Mouse (Mus musculus): ENCODE measurements around the gene Cebpg. TPM values are rescaled to one million over a fixed set of nuclear protein-coding genes. Genes with fewer than 3 reads are reported as not detected.

The Cebpg gene
- 36.3 and 37.4 TPM in 2 replicates for polyA plus RNA-seq (2014; fragmentation: Nextera tagmentation; extraction: Ambion mirVana)

DNA sequence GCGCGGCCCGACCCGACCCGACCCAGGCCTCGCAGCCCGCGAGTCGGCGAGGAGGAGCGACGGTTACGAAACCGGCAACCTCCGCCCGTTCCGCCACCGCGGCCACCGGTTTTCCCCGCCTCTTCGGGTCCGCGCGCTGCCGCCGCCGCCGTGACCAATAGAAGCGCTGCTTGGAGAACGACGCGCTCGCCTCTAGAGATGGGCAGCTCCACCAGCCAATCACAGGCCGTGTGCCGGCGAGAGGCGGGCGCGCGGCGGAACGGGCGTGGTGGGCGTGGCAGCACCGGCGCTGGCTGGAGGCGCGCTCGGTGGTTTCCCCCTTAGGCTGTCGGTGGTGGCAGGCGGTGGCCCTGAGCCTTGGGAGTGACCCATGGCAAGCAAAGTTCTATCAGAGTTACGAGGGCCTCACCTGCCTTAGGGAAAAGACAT, at the start of gene Cebpg:
TSS of gene Cebpg (minus strand) at position 138 of the 429 bp plus-strand sequence.
- under 1% methylated on average over 47 of the region's 53 CpGs for WGBS
- Histone ChIP-seq H3K4me3 (ENCODE audit: low read depth, low read length) (peak within 1 kb of the TSS; percentile 89), H3K4me1 (ENCODE audit: control insufficient read depth, insufficient read depth, low read length) (0 out of 2 replicates have a peak, but pooled peaks cover 2% of the 10 kb centered on the region), H3K4me2 (ENCODE audit: low read depth, low read length) (peak within 1 kb of the TSS; percentile 60), H3K27ac (replicated peaks; ENCODE audit: low read depth, low read length) (peak within 1 kb of the TSS; percentile 72), H3K9me3 (replicated peaks; ENCODE audit: control insufficient read depth, low read length) (no peaks in the 10 kb centered on the region), H3K9ac (replicated peaks; ENCODE audit: low read length) (peak within 1 kb of the TSS; percentile 89), H3K36me3 (replicated peaks; ENCODE audit: control insufficient read depth, insufficient read depth, low read depth, low read length) (no peaks in the 10 kb centered on the region), H3K27me3 (ENCODE audit: control insufficient read depth, insufficient read depth, low read length) (no peaks in the 10 kb centered on the region)
- DNase-seq (ENCODE audit: low spot score) = peak; percentile 94
- ATAC-seq (replicated peaks; ENCODE audit: insufficient number of reproducible peaks, low FRiP score, low TSS enrichment, low read depth) = peak; percentile 96

DNA sequence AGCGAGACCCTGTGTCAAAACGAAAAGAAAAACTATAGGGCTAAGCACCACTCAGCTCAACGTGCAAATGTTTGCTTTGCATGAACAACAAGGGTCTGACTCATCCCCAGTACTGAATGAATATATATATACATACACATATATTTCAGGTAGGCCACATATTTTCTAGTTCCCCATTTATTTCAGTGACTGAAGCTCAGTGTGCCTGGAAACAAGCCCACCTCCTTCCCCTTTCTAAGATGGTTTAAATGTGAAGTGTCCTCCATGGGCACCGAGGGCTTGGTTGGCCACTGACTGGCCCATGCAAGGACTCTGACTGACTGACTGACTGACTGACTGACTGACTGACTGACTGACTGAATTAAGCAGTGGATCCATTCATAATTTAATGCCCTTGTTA, 43.2 kb upstream of the Cebpg start:
- no peaks in the 10 kb centered on the region for H3K9me3 ChIP-seq (replicated peaks; ENCODE audit: control insufficient read depth, low read length)
- H3K4me1 ChIP-seq (ENCODE audit: control insufficient read depth, insufficient read depth, low read length) = no peaks in the 10 kb centered on the region
- H3K4me2 ChIP-seq (ENCODE audit: low read depth, low read length) = no peak overlapping the region
- H3K9ac ChIP-seq (replicated peaks; ENCODE audit: low read length) = no peak overlapping the region
- no peaks in the 10 kb centered on the region for H3K36me3 ChIP-seq (replicated peaks; ENCODE audit: control insufficient read depth, insufficient read depth, low read depth, low read length)
- H3K4me3 ChIP-seq (ENCODE audit: low read depth, low read length) = no peak overlapping the region
- no peak for ATAC-seq (replicated peaks; ENCODE audit: insufficient number of reproducible peaks, low FRiP score, low TSS enrichment, low read depth)
- H3K27me3 ChIP-seq (ENCODE audit: control insufficient read depth, insufficient read depth, low read length) = no peaks in the 10 kb centered on the region
- WGBS = 87% methylated on average over 4 of the region's 4 CpGs
- H3K27ac ChIP-seq (replicated peaks; ENCODE audit: low read depth, low read length) = no peak overlapping the region
- no peak for DNase-seq (ENCODE audit: low spot score)

DNA sequence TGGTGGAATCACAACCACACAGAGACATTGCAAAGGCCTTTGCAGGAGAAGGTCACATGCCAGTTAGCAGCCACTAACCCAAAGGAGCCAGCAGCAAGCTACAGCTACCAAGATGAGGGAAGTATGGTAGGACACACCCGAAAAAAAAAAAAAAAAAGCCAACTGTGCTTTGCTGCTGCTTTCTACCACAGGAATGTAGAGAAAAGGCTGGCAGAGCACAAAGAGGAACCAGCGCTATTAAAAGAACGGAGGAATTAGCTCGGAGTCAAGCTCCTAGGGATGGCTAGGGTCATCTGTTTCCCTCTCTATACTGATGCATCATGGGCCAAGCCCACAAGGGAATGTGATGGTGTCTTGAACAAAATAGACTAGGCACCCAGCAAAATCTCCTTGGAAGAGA, 42.4 kb upstream of the Cebpg start:
- Histone ChIP-seq H3K4me3 (ENCODE audit: low read depth, low read length) (no peak overlapping the region), H3K27ac (replicated peaks; ENCODE audit: low read depth, low read length) (no peak overlapping the region), H3K4me1 (ENCODE audit: control insufficient read depth, insufficient read depth, low read length) (no peaks in the 10 kb centered on the region), H3K36me3 (replicated peaks; ENCODE audit: control insufficient read depth, insufficient read depth, low read depth, low read length) (no peaks in the 10 kb centered on the region), H3K4me2 (ENCODE audit: low read depth, low read length) (no peak overlapping the region), H3K9me3 (replicated peaks; ENCODE audit: control insufficient read depth, low read length) (no peaks in the 10 kb centered on the region), H3K27me3 (ENCODE audit: control insufficient read depth, insufficient read depth, low read length) (no peaks in the 10 kb centered on the region), H3K9ac (replicated peaks; ENCODE audit: low read length) (no peak overlapping the region)
- 73% methylated on average over 4 of the region's 4 CpGs for WGBS
- DNase-seq (ENCODE audit: low spot score) (no peak), ATAC-seq (replicated peaks; ENCODE audit: insufficient number of reproducible peaks, low FRiP score, low TSS enrichment, low read depth) (no peak)

DNA sequence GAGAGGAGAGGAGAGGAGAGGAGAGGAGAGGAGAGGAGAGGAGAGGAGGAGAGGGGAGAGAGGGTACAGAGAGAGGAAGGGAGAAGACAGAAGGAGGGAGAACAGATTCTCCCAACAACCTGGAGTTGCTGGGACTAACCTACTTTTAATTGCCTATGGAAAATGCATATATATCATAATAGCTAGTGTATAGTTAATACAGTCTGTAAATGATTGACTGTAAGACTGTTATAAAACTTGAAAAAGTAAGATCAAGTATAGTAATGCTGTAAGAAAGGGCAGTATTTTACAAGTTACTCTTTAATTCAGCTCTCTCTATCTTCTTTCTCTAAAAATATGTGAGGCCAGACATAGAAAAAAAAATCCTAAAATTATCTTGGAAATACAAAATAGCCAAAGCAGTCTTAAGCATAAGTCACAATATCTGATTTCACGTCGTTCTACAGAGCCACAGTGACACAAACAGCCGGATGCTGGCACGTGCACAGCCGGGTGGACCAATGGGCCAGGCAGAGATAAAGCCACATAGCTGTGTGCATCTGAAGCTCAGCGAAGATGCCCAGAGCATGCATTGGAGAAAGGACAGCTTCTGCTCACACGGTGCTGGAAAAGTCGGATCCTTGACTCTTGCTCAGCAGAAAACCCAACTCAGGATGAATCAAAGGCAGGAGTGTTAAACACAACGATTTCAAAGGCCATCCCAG, 38.8 kb upstream of the Cebpg start:
- H3K4me2 ChIP-seq (ENCODE audit: low read depth, low read length) = no peak overlapping the region
- no peak for DNase-seq (ENCODE audit: low spot score)
- no peak for ATAC-seq (replicated peaks; ENCODE audit: insufficient number of reproducible peaks, low FRiP score, low TSS enrichment, low read depth)
- no peaks in the 10 kb centered on the region for H3K4me1 ChIP-seq (ENCODE audit: control insufficient read depth, insufficient read depth, low read length)
- H3K36me3 ChIP-seq (replicated peaks; ENCODE audit: control insufficient read depth, insufficient read depth, low read depth, low read length) = no peaks in the 10 kb centered on the region
- 83% methylated on average over 9 of the region's 9 CpGs for WGBS
- H3K4me3 ChIP-seq (ENCODE audit: low read depth, low read length) = no peak overlapping the region
- H3K9me3 ChIP-seq (replicated peaks; ENCODE audit: control insufficient read depth, low read length) = no peaks in the 10 kb centered on the region
- no peak overlapping the region for H3K9ac ChIP-seq (replicated peaks; ENCODE audit: low read length)
- no peak overlapping the region for H3K27ac ChIP-seq (replicated peaks; ENCODE audit: low read depth, low read length)
- H3K27me3 ChIP-seq (ENCODE audit: control insufficient read depth, insufficient read depth, low read length) = no peaks in the 10 kb centered on the region

DNA sequence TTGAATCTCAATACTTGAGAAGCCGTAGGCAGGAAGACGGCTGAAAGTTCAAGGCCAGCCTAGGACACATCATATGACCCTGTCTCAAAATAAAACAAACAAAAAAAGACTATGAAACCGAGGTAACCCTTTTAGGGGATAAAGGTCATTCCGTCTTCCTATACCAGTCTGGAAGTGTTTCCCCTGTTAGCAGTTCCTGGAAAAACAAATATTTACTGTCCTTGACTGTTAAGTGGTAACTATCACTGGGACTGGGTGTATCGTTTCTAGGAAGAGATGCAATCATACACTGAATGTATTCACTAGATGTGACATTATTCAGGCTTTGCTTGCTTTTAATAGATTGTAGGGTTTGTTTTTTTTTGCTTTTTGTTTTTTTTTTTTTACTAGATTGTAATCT, 34.2 kb upstream of the Cebpg start:
- DNase-seq (ENCODE audit: low spot score) (no peak), ATAC-seq (replicated peaks; ENCODE audit: insufficient number of reproducible peaks, low FRiP score, low TSS enrichment, low read depth) (no peak)
- H3K4me1 ChIP-seq (ENCODE audit: control insufficient read depth, insufficient read depth, low read length) = no peaks in the 10 kb centered on the region
- no peaks in the 10 kb centered on the region for H3K9me3 ChIP-seq (replicated peaks; ENCODE audit: control insufficient read depth, low read length)
- no peaks in the 10 kb centered on the region for H3K27me3 ChIP-seq (ENCODE audit: control insufficient read depth, insufficient read depth, low read length)
- no peaks in the 10 kb centered on the region for H3K36me3 ChIP-seq (replicated peaks; ENCODE audit: control insufficient read depth, insufficient read depth, low read depth, low read length)
- H3K4me3 ChIP-seq (ENCODE audit: low read depth, low read length) = no peak overlapping the region
- no peak overlapping the region for H3K27ac ChIP-seq (replicated peaks; ENCODE audit: low read depth, low read length)
- 76% methylated on average over 5 of the region's 5 CpGs for WGBS
- no peak overlapping the region for H3K4me2 ChIP-seq (ENCODE audit: low read depth, low read length)
- H3K9ac ChIP-seq (replicated peaks; ENCODE audit: low read length) = no peak overlapping the region

DNA sequence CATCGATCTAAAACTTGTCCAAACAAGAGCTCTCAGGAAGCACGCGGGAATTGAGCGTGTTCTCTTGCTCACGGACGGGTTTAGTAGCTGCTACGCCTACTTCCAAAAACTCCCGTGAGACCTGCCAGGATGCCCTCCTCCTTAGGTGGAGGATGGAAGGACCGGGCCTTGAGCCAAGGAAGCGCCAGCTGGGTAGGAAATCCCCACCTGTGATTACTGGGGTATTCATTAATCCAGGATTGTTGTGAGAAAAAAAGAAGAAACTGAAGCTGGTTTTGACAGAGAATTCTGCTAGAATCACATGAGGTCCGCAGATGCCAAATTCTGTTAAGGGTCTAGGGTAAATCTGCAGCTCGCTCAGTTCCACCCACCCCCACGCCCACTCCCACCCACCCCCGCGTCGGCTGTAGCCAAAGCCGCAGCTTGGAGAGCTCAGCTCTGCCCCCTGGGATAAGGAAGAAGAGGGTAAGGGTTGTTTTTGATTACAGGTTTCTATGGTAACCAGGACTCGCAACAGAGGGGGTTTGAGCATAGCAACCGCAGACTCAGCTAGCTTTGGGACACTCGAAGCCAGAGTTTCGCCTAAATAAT, 30.0 kb upstream of the Cebpg start:
- WGBS = under 1% methylated on average over 21 of the region's 21 CpGs
- H3K27me3 ChIP-seq (ENCODE audit: control insufficient read depth, insufficient read depth, low read length) = no peaks in the 10 kb centered on the region
- peak; percentile 86 for DNase-seq (ENCODE audit: low spot score)
- no peak overlapping the region for H3K9ac ChIP-seq (replicated peaks; ENCODE audit: low read length)
- no peaks in the 10 kb centered on the region for H3K36me3 ChIP-seq (replicated peaks; ENCODE audit: control insufficient read depth, insufficient read depth, low read depth, low read length)
- H3K9me3 ChIP-seq (replicated peaks; ENCODE audit: control insufficient read depth, low read length) = no peaks in the 10 kb centered on the region
- ATAC-seq (replicated peaks; ENCODE audit: insufficient number of reproducible peaks, low FRiP score, low TSS enrichment, low read depth) = peak; percentile 71
- peak overlapping the region; percentile 42 for H3K4me2 ChIP-seq (ENCODE audit: low read depth, low read length)
- no peak overlapping the region for H3K27ac ChIP-seq (replicated peaks; ENCODE audit: low read depth, low read length)
- H3K4me1 ChIP-seq (ENCODE audit: control insufficient read depth, insufficient read depth, low read length) = no peaks in the 10 kb centered on the region
- H3K4me3 ChIP-seq (ENCODE audit: low read depth, low read length) = no peak overlapping the region; the same call in 1 of the 2 replicates

DNA sequence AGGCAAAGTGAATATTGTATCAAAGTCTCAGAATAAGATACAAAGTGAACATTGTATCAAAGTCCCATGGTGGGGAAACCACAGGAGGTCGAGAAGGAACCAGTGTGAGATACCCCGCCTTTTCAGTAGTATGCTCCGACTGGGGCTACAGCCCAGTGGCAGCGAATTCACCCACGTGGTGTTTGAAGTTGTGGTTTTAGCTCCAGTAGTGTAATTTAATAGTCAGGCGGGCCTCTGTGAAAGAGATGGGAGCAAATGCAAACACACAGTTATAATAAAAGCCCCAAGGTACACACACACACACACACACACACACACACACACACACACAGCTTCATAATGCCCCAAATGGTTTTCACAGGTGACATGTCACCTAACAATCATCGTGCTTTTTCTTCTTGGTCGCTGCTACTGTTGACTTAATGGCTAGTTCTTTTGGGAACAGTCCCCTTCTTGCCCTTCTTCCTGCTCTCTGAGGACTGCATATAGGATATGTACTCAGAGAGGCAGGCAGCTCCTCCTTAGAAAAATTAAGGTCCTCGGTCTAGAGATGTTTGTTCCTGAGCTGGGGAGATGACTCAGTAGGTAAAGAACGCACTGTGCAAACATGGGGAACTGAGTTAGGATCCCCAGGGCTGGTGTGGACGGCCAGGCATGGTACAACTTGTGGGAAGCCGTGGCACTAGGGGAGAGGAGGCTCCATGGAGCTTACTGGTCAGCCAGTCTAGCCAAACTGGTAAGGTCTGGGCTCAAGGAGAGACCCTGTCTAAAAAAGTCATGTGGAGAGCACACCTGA, 28.4 kb upstream of the Cebpg start:
- H3K27me3 ChIP-seq (ENCODE audit: control insufficient read depth, insufficient read depth, low read length) = no peaks in the 10 kb centered on the region
- H3K9me3 ChIP-seq (replicated peaks; ENCODE audit: control insufficient read depth, low read length) = no peaks in the 10 kb centered on the region
- 72% methylated on average over 12 of the region's 12 CpGs for WGBS
- no peak for ATAC-seq (replicated peaks; ENCODE audit: insufficient number of reproducible peaks, low FRiP score, low TSS enrichment, low read depth)
- no peak overlapping the region for H3K4me2 ChIP-seq (ENCODE audit: low read depth, low read length)
- DNase-seq (ENCODE audit: low spot score) = no peak
- no peak overlapping the region for H3K4me3 ChIP-seq (ENCODE audit: low read depth, low read length)
- no peaks in the 10 kb centered on the region for H3K36me3 ChIP-seq (replicated peaks; ENCODE audit: control insufficient read depth, insufficient read depth, low read depth, low read length)
- H3K27ac ChIP-seq (replicated peaks; ENCODE audit: low read depth, low read length) = no peak overlapping the region
- no peak overlapping the region for H3K9ac ChIP-seq (replicated peaks; ENCODE audit: low read length)
- no peaks in the 10 kb centered on the region; the same call in 1 of the 2 replicates for H3K4me1 ChIP-seq (ENCODE audit: control insufficient read depth, insufficient read depth, low read length)

All from embryonic facial prominence, embryonic 11.5 days (tissue).